Mouse (Mus musculus) cerebellum, adult 2 months (tissue): Measurements from ENCODE around the gene Snx21.

ENCODE experiments used
- CTCF ChIP-seq: fragments of 200-500 bp; IDR thresholded peaks from 2 replicates; pipeline ENCODE4 v1.5.1; 2011; ENCODE audit warnings: low read depth, mild to moderate bottlenecking, control low read depth, low read length, moderate library complexity, borderline replicate concordance; ENCODE audit not compliant: insufficient read depth
- POLR2A ChIP-seq: fragments of 200-500 bp; IDR thresholded peaks from 2 replicates; pipeline ENCODE4 v1.6.1; 2011; ENCODE audit warnings: low read length, control low read depth, borderline replicate concordance; ENCODE audit not compliant: insufficient read depth

DNA sequence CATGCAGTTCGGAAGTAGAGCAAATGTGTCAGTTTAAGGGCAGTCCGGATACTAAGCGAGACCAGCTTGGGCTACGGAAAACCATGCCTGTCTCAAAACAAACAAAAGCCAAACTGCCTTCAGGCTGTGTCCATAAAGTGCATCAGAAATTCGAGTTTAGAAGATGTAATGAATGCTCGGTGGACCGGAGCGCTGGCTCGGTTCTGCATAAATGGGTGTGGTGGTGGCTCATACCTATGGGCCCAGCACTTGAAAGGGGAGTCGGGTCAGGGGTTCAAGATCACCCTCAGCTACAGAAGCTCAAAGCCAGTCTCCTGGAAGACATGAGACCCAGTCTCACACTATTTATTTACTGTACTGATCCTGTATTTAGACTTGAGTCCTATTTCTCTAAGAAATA is 2.2 kb downstream of the Snx21 start:
- no peak for TF ChIP-seq CTCF
- no peak for TF ChIP-seq POLR2A
